Mouse (Mus musculus): ENCODE data around the gene Pigk. TPM values are rescaled to one million over a fixed set of nuclear protein-coding genes. Genes with fewer than 3 reads are reported as not detected.

Gene Pigk
- polyA plus RNA-seq, 1 experiment = 34.4 TPM

GRCm38 (mm10) chr3:152932544-152932943, 218.6 kb downstream of the Pigk start:
- H3K27me3 ChIP-seq (ENCODE audit: control insufficient read depth, insufficient read depth, low read length) = no peaks in the 10 kb centered on the region
- WGBS = 89% methylated on average over 2 of the region's 2 CpGs
- no peak overlapping the region for H3K4me3 ChIP-seq (replicated peaks; ENCODE audit: insufficient read depth, low read depth, low read length)
- H3K27ac ChIP-seq (ENCODE audit: insufficient read depth, low read length) = no peak overlapping the region
- TF ChIP-seq POLR2A (IDR thresholded peaks at IDR 0.05; ENCODE audit: borderline replicate concordance, insufficient read depth, low read length) (no peak), CTCF (IDR thresholded peaks at IDR 0.05; ENCODE audit: borderline replicate concordance, insufficient read depth, low read depth, low read length) (no peak)
- no peak for DNase-seq
- no peaks in the 10 kb centered on the region for H3K4me1 ChIP-seq (ENCODE audit: control insufficient read depth, insufficient read depth, low read length)

GRCm38 (mm10) chr3:152933737-152934136, 219.8 kb downstream of the Pigk start:
- no peak for TF ChIP-seq POLR2A (IDR thresholded peaks at IDR 0.05; ENCODE audit: borderline replicate concordance, insufficient read depth, low read length)
- TF ChIP-seq CTCF (IDR thresholded peaks at IDR 0.05; ENCODE audit: borderline replicate concordance, insufficient read depth, low read depth, low read length) = no peak
- H3K27ac ChIP-seq (ENCODE audit: insufficient read depth, low read length) = no peak overlapping the region
- no peak overlapping the region for H3K4me3 ChIP-seq (replicated peaks; ENCODE audit: insufficient read depth, low read depth, low read length)
- 99% methylated on average over 3 of the region's 3 CpGs for WGBS
- H3K27me3 ChIP-seq (ENCODE audit: control insufficient read depth, insufficient read depth, low read length) = no peaks in the 10 kb centered on the region
- H3K4me1 ChIP-seq (ENCODE audit: control insufficient read depth, insufficient read depth, low read length) = no peaks in the 10 kb centered on the region
- no peak for DNase-seq

GRCm38 (mm10) chr3:152936313-152936712, 222.4 kb downstream of the Pigk start:
- 93% methylated on average over 3 of the region's 3 CpGs for WGBS
- no peaks in the 10 kb centered on the region for H3K27me3 ChIP-seq (ENCODE audit: control insufficient read depth, insufficient read depth, low read length)
- H3K4me3 ChIP-seq (replicated peaks; ENCODE audit: insufficient read depth, low read depth, low read length) = no peak overlapping the region
- no peaks in the 10 kb centered on the region for H3K4me1 ChIP-seq (ENCODE audit: control insufficient read depth, insufficient read depth, low read length)
- no peak for TF ChIP-seq CTCF (IDR thresholded peaks at IDR 0.05; ENCODE audit: borderline replicate concordance, insufficient read depth, low read depth, low read length)
- H3K27ac ChIP-seq (ENCODE audit: insufficient read depth, low read length) = no peak overlapping the region
- DNase-seq = no peak

- TF ChIP-seq POLR2A (IDR thresholded peaks at IDR 0.05; ENCODE audit: borderline replicate concordance, insufficient read depth, low read length) = no peak
- TF ChIP-seq CTCF (IDR thresholded peaks at IDR 0.05; ENCODE audit: borderline replicate concordance, insufficient read depth, low read depth, low read length) = no peak
- Histone ChIP-seq H3K4me3 (replicated peaks; ENCODE audit: insufficient read depth, low read depth, low read length) (no peak overlapping the region), H3K27ac (ENCODE audit: insufficient read depth, low read length) (no peak overlapping the region), H3K27me3 (ENCODE audit: control insufficient read depth, insufficient read depth, low read length) (no peaks in the 10 kb centered on the region), H3K4me1 (ENCODE audit: control insufficient read depth, insufficient read depth, low read length) (no peaks in the 10 kb centered on the region)
- 65% methylated on average over 5 of the region's 5 CpGs for WGBS
- DNase-seq = no peak
Observed at GRCm38 (mm10) chr3:152941671-152942070, 227.8 kb downstream of the Pigk start.

GRCm38 (mm10) chr3:152942985-152943384, 229.1 kb downstream of the Pigk start:
- H3K4me3 ChIP-seq (replicated peaks; ENCODE audit: insufficient read depth, low read depth, low read length) = no peak overlapping the region
- DNase-seq = no peak
- no peaks in the 10 kb centered on the region for H3K4me1 ChIP-seq (ENCODE audit: control insufficient read depth, insufficient read depth, low read length)
- WGBS = 69% methylated on average over 11 of the region's 11 CpGs
- TF ChIP-seq POLR2A (IDR thresholded peaks at IDR 0.05; ENCODE audit: borderline replicate concordance, insufficient read depth, low read length) (no peak), CTCF (IDR thresholded peaks at IDR 0.05; ENCODE audit: borderline replicate concordance, insufficient read depth, low read depth, low read length) (no peak)
- no peaks in the 10 kb centered on the region for H3K27me3 ChIP-seq (ENCODE audit: control insufficient read depth, insufficient read depth, low read length)
- H3K27ac ChIP-seq (ENCODE audit: insufficient read depth, low read length) = no peak overlapping the region

- H3K4me1 ChIP-seq (ENCODE audit: control insufficient read depth, insufficient read depth, low read length) = no peaks in the 10 kb centered on the region
- TF ChIP-seq POLR2A (IDR thresholded peaks at IDR 0.05; ENCODE audit: borderline replicate concordance, insufficient read depth, low read length) (no peak), CTCF (IDR thresholded peaks at IDR 0.05; ENCODE audit: borderline replicate concordance, insufficient read depth, low read depth, low read length) (no peak)
- no peak overlapping the region for H3K4me3 ChIP-seq (replicated peaks; ENCODE audit: insufficient read depth, low read depth, low read length)
- no peaks in the 10 kb centered on the region for H3K27me3 ChIP-seq (ENCODE audit: control insufficient read depth, insufficient read depth, low read length)
- H3K27ac ChIP-seq (ENCODE audit: insufficient read depth, low read length) = no peak overlapping the region
- no peak for DNase-seq
- WGBS = 77% methylated on average over 3 of the region's 3 CpGs
Observed at GRCm38 (mm10) chr3:152944766-152945165, 230.9 kb downstream of the Pigk start.

- no peak overlapping the region for H3K4me3 ChIP-seq (replicated peaks; ENCODE audit: insufficient read depth, low read depth, low read length)
- no peaks in the 10 kb centered on the region for H3K4me1 ChIP-seq (ENCODE audit: control insufficient read depth, insufficient read depth, low read length)
- no peak for DNase-seq
- H3K27ac ChIP-seq (ENCODE audit: insufficient read depth, low read length) = no peak overlapping the region
- TF ChIP-seq POLR2A (IDR thresholded peaks at IDR 0.05; ENCODE audit: borderline replicate concordance, insufficient read depth, low read length) (no peak), CTCF (IDR thresholded peaks at IDR 0.05; ENCODE audit: borderline replicate concordance, insufficient read depth, low read depth, low read length) (no peak)
- no peaks in the 10 kb centered on the region for H3K27me3 ChIP-seq (ENCODE audit: control insufficient read depth, insufficient read depth, low read length)
- WGBS = 80% methylated on average over 11 of the region's 11 CpGs
Observed at GRCm38 (mm10) chr3:152947031-152947640, 233.2 kb downstream of the Pigk start.

GRCm38 (mm10) chr3:152948556-152948955, 234.7 kb downstream of the Pigk start:
- no peaks in the 10 kb centered on the region for H3K4me1 ChIP-seq (ENCODE audit: control insufficient read depth, insufficient read depth, low read length)
- WGBS = 96% methylated on average over 7 of the region's 7 CpGs
- no peak overlapping the region for H3K27ac ChIP-seq (ENCODE audit: insufficient read depth, low read length)
- TF ChIP-seq POLR2A (IDR thresholded peaks at IDR 0.05; ENCODE audit: borderline replicate concordance, insufficient read depth, low read length) (no peak), CTCF (IDR thresholded peaks at IDR 0.05; ENCODE audit: borderline replicate concordance, insufficient read depth, low read depth, low read length) (no peak)
- no peaks in the 10 kb centered on the region for H3K27me3 ChIP-seq (ENCODE audit: control insufficient read depth, insufficient read depth, low read length)
- no peak overlapping the region for H3K4me3 ChIP-seq (replicated peaks; ENCODE audit: insufficient read depth, low read depth, low read length)
- no peak for DNase-seq

Measured in cerebellum, adult 2 months (tissue).